23 mouse cellular contexts compared by ENCODE assay signal in the genomic region with DNA sequence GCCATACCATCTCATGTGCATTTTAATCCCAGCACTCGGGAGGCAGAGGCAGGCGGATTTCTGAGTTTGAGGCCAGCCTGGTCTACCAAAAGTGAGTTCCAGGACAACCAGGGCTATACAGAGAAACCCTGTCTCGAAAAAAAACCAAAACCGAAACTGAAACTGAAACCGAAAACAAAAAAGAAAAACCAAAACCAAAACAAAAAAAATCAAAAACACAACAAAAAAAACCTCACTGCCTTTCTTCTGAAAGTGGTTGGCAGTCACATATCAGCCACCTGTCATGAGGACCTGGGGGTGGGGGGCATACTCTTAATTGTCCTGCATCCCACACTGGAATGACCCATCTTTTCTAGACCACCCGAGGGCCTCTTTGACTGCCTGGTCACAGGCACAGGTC. TPM values are rescaled to one million over a fixed set of nuclear protein-coding genes. Genes with fewer than 3 reads are reported as not detected.
"Had no signal": no experiment of that assay in that cellular context is flagged by ENCODE, and none has a peak within 500 bp of the region (broad histone marks: within the 10 kb centered on the region; RNA-seq: fewer than 3 reads in every experiment).

No protein-coding gene starts in this region.

- DNase-seq: kidney, adult 2 months; lung, postnatal 14 days; right cerebral cortex, postnatal 14 days; thymus, postnatal 36 days had no signal

- H3K27ac ChIP-seq: lung, embryonic 15.5 days had no signal

- H3K4me3 ChIP-seq: limb, embryonic 15.5 days; liver, embryonic 12.5 days; lung, embryonic 15.5 days; megakaryocyte, embryonic 14.5 days had no signal

RNA-seq across cellular contexts. Expression of a gene that starts 9.0 kb away (rescaled TPM):
- total RNA-seq: layer of hippocampus, adult 8-10 months; layer of hippocampus, postnatal 14 days; left cerebral cortex, adult 18-20 months; left cerebral cortex, postnatal 14 days had no signal
- polyA plus RNA-seq: intestine, embryonic 16.5 days; kidney, adult 2 months; kidney, embryonic 16.5 days; large intestine, adult 2 months; limb, embryonic 11.5 days; limb, embryonic 15.5 days; liver, embryonic 12.5 days; liver, embryonic 16.5 days; lung, embryonic 15.5 days; macrophage; midbrain, embryonic 11.5 days; midbrain, embryonic 16.5 days; neural tube, embryonic 14.5 days; spleen, adult 2 months; stomach, embryonic 16.5 days had no signal
